Mouse (Mus musculus): Measurements from ENCODE around the gene Src.

Src gene

GRCm38 (mm10) chr2:157436496-157436895 lies 18.3 kb downstream of the Src start:
- DNase-seq (ENCODE audit: low read depth, low spot score), result peak; percentile 72

GRCm38 (mm10) chr2:157437123-157437522 lies 18.9 kb downstream of the Src start:
- DNase-seq (ENCODE audit: low read depth, low spot score), result peak; percentile 54

GRCm38 (mm10) chr2:157441363-157441762 lies 23.1 kb downstream of the Src start:
- no peak for DNase-seq (ENCODE audit: low read depth, low spot score)

GRCm38 (mm10) chr2:157447297-157448158 lies 29.3 kb downstream of the Src start:
- no peak for DNase-seq (ENCODE audit: low read depth, low spot score)

- no peak for DNase-seq (ENCODE audit: low read depth, low spot score)
Observed at GRCm38 (mm10) chr2:157448356-157448755, 30.1 kb downstream of the Src start.

- DNase-seq (ENCODE audit: low read depth, low spot score), result no peak
Observed at GRCm38 (mm10) chr2:157450905-157451304, 32.7 kb downstream of the Src start.

GRCm38 (mm10) chr2:157451372-157452040 lies 33.3 kb downstream of the Src start:
- no peak for DNase-seq (ENCODE audit: low read depth, low spot score)

GRCm38 (mm10) chr2:157457100-157457806 lies 39.0 kb downstream of the Src start:
- peak; percentile 89 for DNase-seq (ENCODE audit: low read depth, low spot score)

GRCm38 (mm10) chr2:157458472-157458871 lies 40.2 kb downstream of the Src start:
- DNase-seq (ENCODE audit: low read depth, low spot score), result peak; percentile 75

GRCm38 (mm10) chr2:157459736-157460135 lies 41.5 kb downstream of the Src start:
- no peak for DNase-seq (ENCODE audit: low read depth, low spot score)

- DNase-seq (ENCODE audit: low read depth, low spot score), result peak; percentile 79
Observed at GRCm38 (mm10) chr2:157462776-157463710, 44.8 kb downstream of the Src start.

- no peak for DNase-seq (ENCODE audit: low read depth, low spot score)
Observed at GRCm38 (mm10) chr2:157463887-157464745, 45.9 kb downstream of the Src start.

- DNase-seq (ENCODE audit: low read depth, low spot score), result peak; percentile 94
Observed at GRCm38 (mm10) chr2:157464746-157465126, 46.5 kb downstream of the Src start.

GRCm38 (mm10) chr2:157466836-157467235 lies 48.6 kb downstream of the Src start:
- DNase-seq (ENCODE audit: low read depth, low spot score), result no peak

- peak; percentile 59 for DNase-seq (ENCODE audit: low read depth, low spot score)
Observed at GRCm38 (mm10) chr2:157468130-157468796, 50.0 kb downstream of the Src start.

- DNase-seq (ENCODE audit: low read depth, low spot score), result no peak
Observed at GRCm38 (mm10) chr2:157471292-157471691, 53.0 kb downstream of the Src start.

GRCm38 (mm10) chr2:157471737-157472136 lies 53.5 kb downstream of the Src start:
- DNase-seq (ENCODE audit: low read depth, low spot score), result no peak

- no peak for DNase-seq (ENCODE audit: low read depth, low spot score)
Observed at GRCm38 (mm10) chr2:157472469-157472868, 54.2 kb downstream of the Src start.

- no peak for DNase-seq (ENCODE audit: low read depth, low spot score)
Observed at GRCm38 (mm10) chr2:157474269-157474729, 56.1 kb downstream of the Src start.
